In genomic region chr19:46501401-46502068, GRCm38 (mm10) we compare ENCODE assay signal across 8 mouse cellular contexts. TPM values are rescaled to one million over a fixed set of nuclear protein-coding genes. Genes with fewer than 3 reads are reported as not detected.
DNase-seq lines count a peak whose midpoint lies in the region; ATAC-seq and TF ChIP-seq lines count a peak whose summit lies in the region.

Trim8 (plus strand) TSS chr19:46501702.

- peak; percentile 37; the same call in 1 of the 2 replicates for ATAC-seq in embryonic facial prominence, embryonic 14.5 days (ENCODE audit: low read depth)
- ATAC-seq in kidney, embryonic 14.5 days (ENCODE audit: low FRiP score, low TSS enrichment) = peak; percentile 48
- ATAC-seq in midbrain, postnatal 0 days (ENCODE audit: low FRiP score) = peak; percentile 35

- no peaks in the 10 kb centered on the region for H3K9me3 ChIP-seq in embryonic facial prominence, embryonic 14.5 days (ENCODE audit: control insufficient read depth, low read length)
- H3K9me3 ChIP-seq in heart, embryonic 10.5 days = no peaks in the 10 kb centered on the region
- H3K9me3 ChIP-seq in kidney, embryonic 14.5 days (ENCODE audit: control insufficient read depth, low read length) = no peaks in the 10 kb centered on the region
- no peaks in the 10 kb centered on the region for H3K9me3 ChIP-seq in midbrain, postnatal 0 days (ENCODE audit: low read length)

- no peak for TF ChIP-seq CTCF in midbrain, postnatal 0 days (IDR thresholded peaks at IDR 0.05)

- peak within 1 kb of the TSS; percentile 68 for H3K4me3 ChIP-seq in embryonic facial prominence, embryonic 14.5 days (ENCODE audit: low read depth, low read length)
- peak within 1 kb of the TSS; percentile 94 for H3K4me3 ChIP-seq in heart, embryonic 10.5 days
- peak within 1 kb of the TSS; percentile 98 for H3K4me3 ChIP-seq in kidney, embryonic 14.5 days (ENCODE audit: low read length)
- H3K4me3 ChIP-seq in midbrain, postnatal 0 days (ENCODE audit: low read depth, low read length) = peak within 1 kb of the TSS; percentile 99

- H3K4me1 ChIP-seq in embryonic facial prominence, embryonic 14.5 days (ENCODE audit: control insufficient read depth, insufficient read depth, low read length) = peaks cover 23% of the 10 kb centered on the region
- peaks cover 41% of the 10 kb centered on the region for H3K4me1 ChIP-seq in heart, embryonic 10.5 days
- peaks cover 20% of the 10 kb centered on the region for H3K4me1 ChIP-seq in kidney, embryonic 14.5 days (ENCODE audit: control insufficient read depth, insufficient read depth, low read length)
- H3K4me1 ChIP-seq in midbrain, postnatal 0 days (ENCODE audit: insufficient read depth, low read length) = peaks cover 18% of the 10 kb centered on the region

- H3K27ac ChIP-seq in embryonic facial prominence, embryonic 14.5 days (replicated peaks; ENCODE audit: low read depth, low read length) = peak within 1 kb of the TSS; percentile 99
- H3K27ac ChIP-seq in heart, embryonic 10.5 days = peak within 1 kb of the TSS; percentile 99
- H3K27ac ChIP-seq in kidney, embryonic 14.5 days (ENCODE audit: low read depth, low read length) = peak within 1 kb of the TSS; percentile 100
- H3K27ac ChIP-seq in midbrain, postnatal 0 days (ENCODE audit: low read depth, low read length) = peak within 1 kb of the TSS; percentile 100

- peaks cover 16% of the 10 kb centered on the region for H3K36me3 ChIP-seq in embryonic facial prominence, embryonic 14.5 days (ENCODE audit: control insufficient read depth, insufficient read depth, low read length)
- H3K36me3 ChIP-seq in heart, embryonic 10.5 days = peaks cover 19% of the 10 kb centered on the region
- H3K36me3 ChIP-seq in kidney, embryonic 14.5 days (ENCODE audit: control insufficient read depth, insufficient read depth, low read length) = peaks cover 16% of the 10 kb centered on the region; the same call in 1 of the 2 replicates
- no peaks in the 10 kb centered on the region for H3K36me3 ChIP-seq in midbrain, postnatal 0 days (ENCODE audit: insufficient read depth, low read length)

- DNase-seq in A20 (ENCODE audit: low read depth, low spot score) (peak; percentile 87), liver (peak; percentile 77)
- peak; percentile 89 for DNase-seq in adrenal gland, postnatal 36 days
- peak; percentile 88 for DNase-seq in embryonic facial prominence, embryonic 14.5 days (ENCODE audit: low spot score)
- peak; percentile 92 for DNase-seq in heart, embryonic 10.5 days (ENCODE audit: low spot score)
- peak; percentile 75 for DNase-seq in midbrain, postnatal 0 days (ENCODE audit: low spot score)
- peak; percentile 65 to 66 for DNase-seq in spleen, postnatal 36 days (ENCODE audit: low spot score in 2 of 2)

- peak within 1 kb of the TSS; percentile 97 for H3K4me2 ChIP-seq in embryonic facial prominence, embryonic 14.5 days (ENCODE audit: low read depth, low read length)
- H3K4me2 ChIP-seq in kidney, embryonic 14.5 days (replicated peaks; ENCODE audit: low read depth, low read length) = peak within 1 kb of the TSS; percentile 90
- H3K4me2 ChIP-seq in midbrain, postnatal 0 days (ENCODE audit: low read depth, low read length, poor library complexity, severe bottlenecking) = peak within 1 kb of the TSS; percentile 98

- H3K27me3 ChIP-seq in embryonic facial prominence, embryonic 14.5 days (replicated peaks; ENCODE audit: control insufficient read depth, insufficient read depth, low read length) = no peaks in the 10 kb centered on the region
- no peaks in the 10 kb centered on the region for H3K27me3 ChIP-seq in heart, embryonic 10.5 days (ENCODE audit: insufficient read depth, poor library complexity, severe bottlenecking)
- H3K27me3 ChIP-seq in kidney, embryonic 14.5 days (ENCODE audit: control insufficient read depth, insufficient read depth, low read length) = no peaks in the 10 kb centered on the region
- no peaks in the 10 kb centered on the region for H3K27me3 ChIP-seq in midbrain, postnatal 0 days (ENCODE audit: insufficient read depth, low read length)

- H3K9ac ChIP-seq in embryonic facial prominence, embryonic 14.5 days (ENCODE audit: low read depth, low read length) = peak within 1 kb of the TSS; percentile 81
- peak within 1 kb of the TSS; percentile 99 for H3K9ac ChIP-seq in kidney, embryonic 14.5 days (ENCODE audit: low read depth, low read length)
- peak within 1 kb of the TSS; percentile 97 for H3K9ac ChIP-seq in midbrain, postnatal 0 days (replicated peaks; ENCODE audit: low read length, poor library complexity, severe bottlenecking)

- 0% methylated on average over 42 of the region's 64 CpGs for WGBS in embryonic facial prominence, embryonic 14.5 days
- 0% methylated on average over 54 of the region's 64 CpGs for WGBS in heart, embryonic 10.5 days
- WGBS in kidney, embryonic 14.5 days = under 1% methylated on average over 60 of the region's 64 CpGs
- WGBS in midbrain, postnatal 0 days = 0% methylated on average over 42 of the region's 64 CpGs

RNA-seq across cellular contexts. Expression of gene Trim8, which starts in this region (rescaled TPM):
- total RNA-seq in adrenal gland, postnatal 36 days (2021) = 10 to 100 TPM; 47.3 to 53.3 TPM
- 21.5 and 27.1 TPM in 2 replicates for polyA plus RNA-seq in embryonic facial prominence, embryonic 14.5 days (2014; fragmentation: Nextera tagmentation; extraction: Ambion mirVana)
- 17.6 and 22.0 TPM in 2 replicates for polyA plus RNA-seq in heart, embryonic 10.5 days (2016; fragmentation: Nextera tagmentation; extraction: Ambion mirVana)
- polyA plus RNA-seq in kidney, embryonic 14.5 days (2014; fragmentation: Nextera tagmentation; extraction: Ambion mirVana) = 28.3 and 35.6 TPM in 2 replicates
- 96.6 and 103 TPM in 2 replicates for total RNA-seq in midbrain, postnatal 0 days (2014; rRNA removed)
- polyA plus RNA-seq in midbrain, postnatal 0 days (2015; fragmentation: Nextera tagmentation; extraction: Ambion mirVana) = 27.8 and 30.4 TPM in 2 replicates

Comparison
In these comparisons a context has a peak if more than half of its experiments do, and no peak if none do; other contexts are left out.
1. Peak in every context shown above with its lines: DNase-seq, ATAC-seq, H3K4me3 ChIP-seq and H3K27ac ChIP-seq.